Mouse (Mus musculus) kidney, embryonic 15.5 days (tissue): ENCODE data around the gene Aamp. TPM values are rescaled to one million over a fixed set of nuclear protein-coding genes. Genes with fewer than 3 reads are reported as not detected.

Experiments
- polyA plus RNA-seq: library from polyadenylated mRNA; unstranded; fragments of >200 nt; fragmentation: Nextera tagmentation; extraction: Ambion mirVana; gene quantifications from 2 replicates; pipeline ENCODE4 v1.2.1, GENCODE M21; 2015

Aamp gene
- polyA plus RNA-seq, 1 experiment from 2014 or later: 283 TPM

Other genes starting within 250 kb of the Aamp start
- gene Tns1, start 160.3 kb downstream of the Aamp start, polyA plus RNA-seq: 62.7 and 70.9 TPM in 2 replicates
- gene Rufy4, start 159.2 kb downstream of the Aamp start, polyA plus RNA-seq: 0.17 and 0.40 TPM in 2 replicates
- gene Cxcr2, start 130.7 kb downstream of the Aamp start, polyA plus RNA-seq: 0.12 and 0.16 TPM in 2 replicates
- not detected in 2 replicates for gene Cxcr1, start 90.1 kb downstream of the Aamp start, polyA plus RNA-seq
- gene Arpc2, start 48.7 kb downstream of the Aamp start, polyA plus RNA-seq: 446 and 449 TPM in 2 replicates
- 1.7 and 2.1 TPM in 2 replicates for gene Gpbar1, start 6.2 kb downstream of the Aamp start, polyA plus RNA-seq
- 138 and 139 TPM in 2 replicates for gene Pnkd, start 192 bp upstream of the Aamp start, polyA plus RNA-seq
- gene Tmbim1, start 20.9 kb upstream of the Aamp start, polyA plus RNA-seq: 25.6 and 31.2 TPM in 2 replicates
- gene Catip, start 77.4 kb upstream of the Aamp start, polyA plus RNA-seq: 0.67 and 0.82 TPM in 2 replicates
- 3.8 and 5.9 TPM in 2 replicates for gene Slc11a1, start 90.5 kb upstream of the Aamp start, polyA plus RNA-seq
- 81.1 and 82.0 TPM in 2 replicates for gene Ctdsp1, start 106.8 kb upstream of the Aamp start, polyA plus RNA-seq
- gene Vil1, start 124.6 kb upstream of the Aamp start, polyA plus RNA-seq: 11.5 and 12.3 TPM in 2 replicates
- 71.9 and 72.3 TPM in 2 replicates for gene Cnot9, start 221.3 kb upstream of the Aamp start, polyA plus RNA-seq